In the genomic region with DNA sequence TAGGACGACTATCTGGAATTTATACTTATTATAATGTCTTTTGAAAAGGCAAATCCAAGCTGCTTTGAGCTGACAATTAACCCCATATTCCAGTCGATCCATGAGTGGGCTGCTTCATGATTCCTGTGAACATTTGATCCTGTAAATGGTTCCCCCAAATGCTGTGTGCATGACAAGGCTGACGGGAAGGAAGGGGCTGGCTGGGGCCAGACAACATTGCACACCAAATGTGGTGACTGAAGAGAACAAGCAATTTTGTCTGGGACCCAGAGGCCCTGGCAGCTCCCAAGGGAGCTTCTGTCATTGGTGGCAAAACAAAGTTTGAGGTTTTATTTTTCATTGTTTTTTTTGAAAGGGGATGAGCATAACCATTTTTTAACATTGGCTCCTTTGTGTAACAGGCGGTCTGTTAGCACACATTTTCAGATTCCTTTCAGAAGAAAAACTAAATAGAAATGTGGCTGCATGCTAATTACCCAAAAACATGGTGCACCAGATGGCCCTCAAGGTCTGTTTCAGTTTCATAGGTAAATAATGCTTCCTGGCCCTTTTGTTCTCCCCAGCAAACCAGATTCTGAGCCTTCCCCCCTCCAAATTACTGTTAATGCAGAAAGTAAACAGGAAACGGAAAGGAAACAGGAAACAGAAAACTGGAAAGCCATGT, we compare ENCODE assay signal across 18 mouse cellular contexts.
DNase-seq lines count a peak whose midpoint lies in the region; ATAC-seq and TF ChIP-seq lines count a peak whose summit lies in the region.
"Had no signal": no experiment of that assay in that cellular context is flagged by ENCODE, and none has a peak within 500 bp of the region (broad histone marks: within the 10 kb centered on the region; RNA-seq: fewer than 3 reads in every experiment).

No protein-coding gene starts in this region.

- TF ChIP-seq POLR2A in cerebellum, adult 2 months (IDR thresholded peaks at IDR 0.05; ENCODE audit: borderline replicate concordance, insufficient read depth, low read length) = no peak
- TF ChIP-seq POLR2A in lung, adult 2 months (IDR thresholded peaks at IDR 0.05; ENCODE audit: borderline replicate concordance, extremely low read depth, low read depth, low read length) = no peak

- no peaks in the 10 kb centered on the region for H3K27me3 ChIP-seq in cerebellum, adult 2 months (ENCODE audit: control insufficient read depth, insufficient read depth, low read length)
- H3K27me3 ChIP-seq in lung, postnatal 0 days (replicated peaks; ENCODE audit: insufficient read depth, low read length) = no peaks in the 10 kb centered on the region
- H3K27me3 ChIP-seq: neural tube, embryonic 13.5 days; Patski; stomach, embryonic 15.5 days had no signal

- TF ChIP-seq EP300 in lung, postnatal 0 days (IDR thresholded peaks at IDR 0.05) = 0 out of 2 replicates have a peak, but pooled peaks have one; percentile 32

- H3K4me1 ChIP-seq in cerebellum, adult 2 months (ENCODE audit: control insufficient read depth, insufficient read depth, low read length) = no peaks in the 10 kb centered on the region
- no peaks in the 10 kb centered on the region for H3K4me1 ChIP-seq in lung, postnatal 0 days (ENCODE audit: insufficient read depth, low read depth, low read length)
- no peaks in the 10 kb centered on the region for H3K4me1 ChIP-seq in lung, adult 2 months (ENCODE audit: control insufficient read depth, insufficient read depth, low read length)
- H3K4me1 ChIP-seq: neural tube, embryonic 13.5 days; stomach, embryonic 15.5 days had no signal

- DNase-seq in cerebellum, postnatal 10 days = peak; percentile 5
- no peak for DNase-seq in cerebellum, adult 2 months
- no peak for DNase-seq in lung, postnatal 0 days (ENCODE audit: low spot score)
- no peak for DNase-seq in lung, adult 2 months
- DNase-seq in layer of hippocampus, adult 18-20 months (ENCODE audit: low spot score in 2 of 2) = peak; percentile 46 to 77
- DNase-seq in telencephalon, adult 2 months (ENCODE audit: low read depth, low spot score) = peak; percentile 35
- DNase-seq in gastrocnemius, adult 8-10 months (ENCODE audit: low spot score in 2 of 2) = no peak
- DNase-seq in cerebellum, adult 18-20 months = no peak
- DNase-seq: cerebellum, adult 11-12 months; embryo, embryonic 11 days; gastrocnemius, postnatal 14 days; heart, postnatal 10 days; kidney, adult 8-10 months; spleen, adult 18-20 months; thymus, postnatal 14 days had no signal

- no peaks in the 10 kb centered on the region for H3K36me3 ChIP-seq in lung, postnatal 0 days (ENCODE audit: insufficient read depth, low read length)
- H3K36me3 ChIP-seq: neural tube, embryonic 13.5 days; stomach, embryonic 15.5 days had no signal

- H3K4me3 ChIP-seq in cerebellum, adult 2 months (replicated peaks; ENCODE audit: insufficient read depth, low read depth, low read length) = no peak overlapping the region
- H3K4me3 ChIP-seq in lung, postnatal 0 days (ENCODE audit: low read depth, low read length) = no peak overlapping the region
- H3K4me3 ChIP-seq in lung, adult 2 months (replicated peaks; ENCODE audit: extremely low read depth, low read depth, low read length) = no peak overlapping the region
- H3K4me3 ChIP-seq: neural tube, embryonic 13.5 days; stomach, embryonic 15.5 days had no signal

- H3K27ac ChIP-seq in cerebellum, adult 2 months (ENCODE audit: insufficient read depth, low read length) = no peak overlapping the region
- H3K27ac ChIP-seq in lung, postnatal 0 days (ENCODE audit: low read length) = no peak overlapping the region
- H3K27ac ChIP-seq: neural tube, embryonic 13.5 days; stomach, embryonic 15.5 days had no signal

- WGBS in cerebellum, adult 2 months = 66% methylated on average over 5 of the region's 5 CpGs
- WGBS in lung, postnatal 0 days = 63% methylated on average over 5 of the region's 5 CpGs
- WGBS in lung, adult 2 months = 59% methylated on average over 5 of the region's 5 CpGs

- no peaks in the 10 kb centered on the region for H3K9me3 ChIP-seq in lung, postnatal 0 days (ENCODE audit: low read length)
- H3K9me3 ChIP-seq: neural tube, embryonic 13.5 days; stomach, embryonic 15.5 days had no signal

- H3K4me2 ChIP-seq in lung, postnatal 0 days (replicated peaks; ENCODE audit: low read depth, low read length) = no peak overlapping the region
- H3K4me2 ChIP-seq: neural tube, embryonic 13.5 days; stomach, embryonic 15.5 days had no signal

- no peak for ATAC-seq in lung, postnatal 0 days
- ATAC-seq: Patski had no signal

- TF ChIP-seq CTCF in cerebellum, adult 2 months (IDR thresholded peaks at IDR 0.05; ENCODE audit: borderline replicate concordance, insufficient read depth, low read depth, low read length) = no peak
- no peak for TF ChIP-seq CTCF in lung, postnatal 0 days (IDR thresholded peaks at IDR 0.05)
- TF ChIP-seq CTCF in lung, adult 2 months (IDR thresholded peaks at IDR 0.05; ENCODE audit: insufficient read depth, low read length) = no peak

- no peak overlapping the region for H3K9ac ChIP-seq in lung, postnatal 0 days (replicated peaks; ENCODE audit: low read depth)
- H3K9ac ChIP-seq: neural tube, embryonic 13.5 days; stomach, embryonic 15.5 days had no signal

Comparison
In these comparisons a context has a peak if more than half of its experiments do, and no peak if none do; other contexts are left out.
1. DNase-seq: peak in cerebellum, postnatal 10 days (2 of 2), layer of hippocampus, adult 18-20 months (2 of 2) and telencephalon, adult 2 months (single experiment); none in cerebellum, adult 2 months (0 of 2), lung, postnatal 0 days (single experiment), lung, adult 2 months (single experiment), gastrocnemius, adult 8-10 months (0 of 2) and cerebellum, adult 18-20 months (0 of 2).